Mouse (Mus musculus) liver, adult (tissue): ENCODE data around the gene Tubb2b.

Experiments used
- GATA4 ChIP-seq: IDR thresholded peaks from 2 replicates; pipeline ENCODE4 v1.6.1; 2014; ENCODE audit warnings: mild to moderate bottlenecking, low read length; ENCODE audit not compliant: insufficient replicate concordance

Gene Tubb2b

GRCm38 (mm10) chr13:34150271-34151027, 20.2 kb upstream of the Tubb2b start:
- TF ChIP-seq GATA4 = no peak

GRCm38 (mm10) chr13:34149463-34150176, 19.4 kb upstream of the Tubb2b start:
- TF ChIP-seq GATA4 = no peak

- TF ChIP-seq GATA4 = no peak
Measured at GRCm38 (mm10) chr13:34148767-34149392, 18.6 kb upstream of the Tubb2b start.

- no peak for TF ChIP-seq GATA4
Measured at GRCm38 (mm10) chr13:34148181-34148580, 17.9 kb upstream of the Tubb2b start.

- no peak for TF ChIP-seq GATA4
Measured at GRCm38 (mm10) chr13:34146916-34147315, 16.6 kb upstream of the Tubb2b start.

- no peak for TF ChIP-seq GATA4
Measured at GRCm38 (mm10) chr13:34143389-34143788, 13.1 kb upstream of the Tubb2b start.

- no peak for TF ChIP-seq GATA4
Measured at GRCm38 (mm10) chr13:34136605-34137004, 6.3 kb upstream of the Tubb2b start.

GRCm38 (mm10) chr13:34134276-34134675, 4.0 kb upstream of the Tubb2b start:
- no peak for TF ChIP-seq GATA4

GRCm38 (mm10) chr13:34133326-34134071, 3.2 kb upstream of the Tubb2b start:
- TF ChIP-seq GATA4 = no peak

- TF ChIP-seq GATA4 = no peak
Measured at GRCm38 (mm10) chr13:34132875-34133274, 2.6 kb upstream of the Tubb2b start.

- TF ChIP-seq GATA4 = no peak
Measured at GRCm38 (mm10) chr13:34132299-34132698, 2.0 kb upstream of the Tubb2b start.

- no peak for TF ChIP-seq GATA4
Measured at GRCm38 (mm10) chr13:34131708-34132060, 1.4 kb upstream of the Tubb2b start.

GRCm38 (mm10) chr13:34131011-34131707, 893 bp upstream of the Tubb2b start:
- TF ChIP-seq GATA4 = no peak

GRCm38 (mm10) chr13:34129485-34130225, 611 bp downstream of the Tubb2b start:
- TF ChIP-seq GATA4 = no peak

- no peak for TF ChIP-seq GATA4
Measured at GRCm38 (mm10) chr13:34128276-34129114, 1.8 kb downstream of the Tubb2b start.
